ENCODE assay signal across 8 mouse cellular contexts in genomic region chr10:119363616-119364015, GRCm38 (mm10).
A peak's percentile ranks its signal among the peaks of the same experiment; 100 is the strongest.
DNase-seq lines count a peak whose midpoint lies in the region; ATAC-seq and TF ChIP-seq lines count a peak whose summit lies in the region.

No protein-coding gene starts in this region.

- H3K36me3 ChIP-seq in embryonic facial prominence, embryonic 14.5 days (ENCODE audit: control insufficient read depth, insufficient read depth, low read length), result no peaks in the 10 kb centered on the region
- no peaks in the 10 kb centered on the region for H3K36me3 ChIP-seq in lung, embryonic 14.5 days (ENCODE audit: insufficient read depth)

- no peak overlapping the region for H3K4me3 ChIP-seq in layer of hippocampus, adult 2 months
- H3K4me3 ChIP-seq in embryonic facial prominence, embryonic 14.5 days (ENCODE audit: low read depth, low read length), result no peak overlapping the region
- no peak overlapping the region for H3K4me3 ChIP-seq in lung, embryonic 14.5 days (ENCODE audit: low read depth, low read length)

- H3K27me3 ChIP-seq in embryonic facial prominence, embryonic 14.5 days (replicated peaks; ENCODE audit: control insufficient read depth, insufficient read depth, low read length), result no peaks in the 10 kb centered on the region
- no peaks in the 10 kb centered on the region for H3K27me3 ChIP-seq in lung, embryonic 14.5 days (ENCODE audit: insufficient read depth, low read length)

- H3K4me1 ChIP-seq in embryonic facial prominence, embryonic 14.5 days (ENCODE audit: control insufficient read depth, insufficient read depth, low read length), result no peaks in the 10 kb centered on the region
- H3K4me1 ChIP-seq in lung, embryonic 14.5 days (ENCODE audit: insufficient read depth), result no peaks in the 10 kb centered on the region

- H3K27ac ChIP-seq in layer of hippocampus, adult 2 months, result no peak overlapping the region
- H3K27ac ChIP-seq in embryonic facial prominence, embryonic 14.5 days (replicated peaks; ENCODE audit: low read depth, low read length), result no peak overlapping the region
- no peak overlapping the region for H3K27ac ChIP-seq in lung, embryonic 14.5 days (ENCODE audit: low read depth)

- no peak overlapping the region for H3K9ac ChIP-seq in embryonic facial prominence, embryonic 14.5 days (ENCODE audit: low read depth, low read length)
- no peak overlapping the region for H3K9ac ChIP-seq in lung, embryonic 14.5 days

- ATAC-seq in CD4-positive, CD25-positive, alpha-beta regulatory T cell, adult 4 months, result no peak
- no peak for ATAC-seq in embryonic facial prominence, embryonic 14.5 days (ENCODE audit: low read depth)
- no peak for ATAC-seq in lung, embryonic 14.5 days (ENCODE audit: insufficient read depth)

- no peak overlapping the region for H3K4me2 ChIP-seq in embryonic facial prominence, embryonic 14.5 days (ENCODE audit: low read depth, low read length)
- no peak overlapping the region for H3K4me2 ChIP-seq in lung, embryonic 14.5 days

- WGBS in embryonic facial prominence, embryonic 14.5 days, result 43% methylated on average over 3 of the region's 3 CpGs
- 37% methylated on average over 3 of the region's 3 CpGs for WGBS in lung, embryonic 14.5 days

- H3K9me3 ChIP-seq in embryonic facial prominence, embryonic 14.5 days (ENCODE audit: control insufficient read depth, low read length), result 0 out of 2 replicates have a peak, but pooled peaks cover 4% of the 10 kb centered on the region
- H3K9me3 ChIP-seq in lung, embryonic 14.5 days (ENCODE audit: low read depth, low read length), result no peaks in the 10 kb centered on the region

- peak; percentile 67 for DNase-seq in CD4-positive, CD25-positive, alpha-beta regulatory T cell, adult 2 months (ENCODE audit: low read depth, low spot score)
- peak in 1 of 2 experiments; percentile 51 for DNase-seq in layer of hippocampus, adult 2 months (ENCODE audit: low spot score in 2 of 2)
- no peak for DNase-seq in layer of hippocampus, postnatal 36 days
- peak; percentile 12 for DNase-seq in T-cell, adult 2 months (ENCODE audit: low spot score)
- DNase-seq in embryonic facial prominence, embryonic 14.5 days (ENCODE audit: low spot score), result peak; percentile 50
- peak; percentile 75 for DNase-seq in lung, embryonic 14.5 days
- no peak for DNase-seq in spleen, postnatal 4 days (ENCODE audit: low spot score in 2 of 2)

- TF ChIP-seq CTCF in layer of hippocampus, adult 2 months (conservative IDR thresholded peaks at IDR 0.05), result peak; percentile 79
- TF ChIP-seq CTCF in lung, embryonic 14.5 days (IDR thresholded peaks at IDR 0.05; ENCODE audit: low read depth), result peak; percentile 57

Comparison
In these comparisons a context has a peak if more than half of its experiments do, and no peak if none do; other contexts are left out.
1. DNase-seq: peak in CD4-positive, CD25-positive, alpha-beta regulatory T cell, adult 2 months (single experiment), T-cell, adult 2 months (single experiment), embryonic facial prominence, embryonic 14.5 days (single experiment) and lung, embryonic 14.5 days (single experiment); none in layer of hippocampus, postnatal 36 days (0 of 2) and spleen, postnatal 4 days (0 of 2).